Mouse (Mus musculus): ENCODE measurements around the gene Trex1. TPM values are rescaled to one million over a fixed set of nuclear protein-coding genes. Genes with fewer than 3 reads are reported as not detected.
A peak's percentile ranks its signal among the peaks of the same experiment; 100 is the strongest.

Trex1 gene
- 13.0 and 14.4 TPM in 2 replicates for polyA plus RNA-seq (2015; fragmentation: Nextera tagmentation; extraction: Ambion mirVana)

DNA sequence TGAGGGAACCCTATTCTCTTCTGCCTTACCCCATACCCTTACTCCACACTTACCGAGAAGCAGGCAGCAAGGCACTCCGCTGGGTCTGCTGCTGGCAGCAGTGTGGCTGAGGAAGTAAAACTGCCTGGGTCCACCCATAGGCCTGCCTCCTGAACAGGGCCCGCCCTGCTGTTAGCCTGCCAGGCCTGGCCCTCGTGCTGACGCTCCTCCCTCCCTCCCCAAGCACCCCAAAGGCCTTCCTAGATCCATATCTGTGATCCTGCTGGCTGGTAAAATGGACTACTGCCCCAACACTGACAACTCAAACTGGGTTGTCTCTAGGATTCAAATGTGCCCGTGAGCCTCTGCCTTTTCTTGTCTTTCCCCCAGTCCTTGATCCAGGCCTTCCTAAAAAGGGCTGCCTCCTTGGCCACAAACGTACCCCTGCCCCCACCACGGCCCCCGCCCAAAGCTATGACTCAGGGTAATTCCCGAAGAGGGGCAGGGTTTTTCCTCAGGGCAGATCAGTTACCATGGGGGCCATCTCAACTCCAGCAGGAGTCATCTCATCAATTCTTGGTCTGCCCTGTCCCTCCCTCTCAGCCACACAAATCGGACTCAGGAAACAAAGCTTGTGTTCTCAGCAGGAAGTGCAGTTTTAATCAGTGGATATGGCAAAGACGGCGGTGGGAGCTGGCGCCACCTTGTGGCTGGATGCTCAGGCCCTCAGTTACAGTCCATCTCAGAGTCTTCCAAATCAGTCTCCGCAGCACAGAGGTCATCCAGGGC lies at the start of gene Trex1:
Gene Trex1, minus strand, starts transcription at position 599 of the 768 bp plus-strand sequence.
- Histone ChIP-seq H3K9ac (ENCODE audit: low read depth, low read length) (peak within 1 kb of the TSS; percentile 72), H3K27me3 (replicated peaks; ENCODE audit: control insufficient read depth, insufficient read depth, low read length) (no peaks in the 10 kb centered on the region), H3K36me3 (ENCODE audit: control insufficient read depth, insufficient read depth, low read length) (0 out of 2 replicates have a peak, but pooled peaks cover 7% of the 10 kb centered on the region), H3K9me3 (ENCODE audit: control insufficient read depth, low read length) (no peaks in the 10 kb centered on the region), H3K4me2 (ENCODE audit: low read depth, low read length) (peak within 1 kb of the TSS; percentile 77), H3K4me3 (ENCODE audit: low read length) (peak within 1 kb of the TSS; percentile 44), H3K27ac (ENCODE audit: low read length) (peak within 1 kb of the TSS; percentile 94), H3K4me1 (ENCODE audit: control insufficient read depth, insufficient read depth, low read length) (peaks cover 15% of the 10 kb centered on the region)
- 8% methylated on average over 15 of the region's 15 CpGs for WGBS
- peak; percentile 94 for ATAC-seq

DNA sequence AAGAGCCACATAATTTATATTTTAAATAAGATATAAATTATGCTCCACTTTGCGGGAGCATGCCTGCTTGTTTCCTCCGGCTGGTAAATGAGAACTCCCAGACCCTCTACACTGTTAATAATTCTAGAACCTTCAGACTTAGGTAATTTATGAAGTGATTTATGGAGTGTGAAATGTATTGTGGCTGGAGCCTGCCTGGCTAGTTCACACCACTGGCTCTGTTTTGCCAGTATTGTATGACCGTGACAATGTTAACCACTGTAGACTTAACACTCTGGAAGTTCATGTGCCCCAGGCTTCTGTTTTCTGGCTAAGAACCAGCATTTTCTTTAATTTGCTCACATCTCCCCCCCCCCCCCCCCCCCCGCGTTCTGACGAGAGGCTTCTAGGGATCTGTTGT lies 47.8 kb upstream of the Trex1 start:
- Histone ChIP-seq H3K27ac (ENCODE audit: low read length) (no peak overlapping the region), H3K9ac (ENCODE audit: low read depth, low read length) (no peak overlapping the region), H3K36me3 (ENCODE audit: control insufficient read depth, insufficient read depth, low read length) (peaks cover 13% of the 10 kb centered on the region), H3K9me3 (ENCODE audit: control insufficient read depth, low read length) (no peaks in the 10 kb centered on the region), H3K4me3 (ENCODE audit: low read length) (no peak overlapping the region), H3K4me1 (ENCODE audit: control insufficient read depth, insufficient read depth, low read length) (peaks cover 5% of the 10 kb centered on the region), H3K4me2 (ENCODE audit: low read depth, low read length) (no peak overlapping the region), H3K27me3 (replicated peaks; ENCODE audit: control insufficient read depth, insufficient read depth, low read length) (no peaks in the 10 kb centered on the region)
- 64% methylated on average over 5 of the region's 6 CpGs for WGBS
- ATAC-seq: no peak

DNA sequence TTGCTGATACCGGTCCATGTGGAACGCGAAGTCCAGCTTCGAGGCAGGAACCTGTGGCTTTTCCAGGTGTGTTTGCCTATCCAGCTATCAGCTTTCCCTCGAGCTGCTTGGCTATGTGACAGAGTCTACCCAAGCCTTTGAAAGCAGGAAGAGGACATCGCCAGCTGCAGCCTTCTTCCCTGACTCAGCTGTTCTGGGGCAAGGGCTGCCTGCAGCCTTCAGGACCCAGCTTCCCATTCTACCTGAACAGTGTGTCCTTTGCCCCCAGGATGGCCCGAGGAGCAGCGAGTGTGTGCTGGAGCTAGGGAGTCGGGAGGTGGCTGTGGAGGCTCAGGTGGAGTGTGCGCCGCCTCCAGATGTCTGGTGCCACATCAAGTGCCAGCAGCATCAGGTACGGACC lies 46.1 kb upstream of the Trex1 start:
- no peak overlapping the region for H3K27ac ChIP-seq (ENCODE audit: low read length)
- H3K4me1 ChIP-seq (ENCODE audit: control insufficient read depth, insufficient read depth, low read length): peaks cover 5% of the 10 kb centered on the region
- 0 out of 2 replicates have a peak, but pooled peaks have one; percentile 14 for ATAC-seq
- H3K4me3 ChIP-seq (ENCODE audit: low read length): no peak overlapping the region
- H3K9me3 ChIP-seq (ENCODE audit: control insufficient read depth, low read length): no peaks in the 10 kb centered on the region
- H3K9ac ChIP-seq (ENCODE audit: low read depth, low read length): no peak overlapping the region
- WGBS: 87% methylated on average over 12 of the region's 12 CpGs
- peaks cover 11% of the 10 kb centered on the region for H3K36me3 ChIP-seq (ENCODE audit: control insufficient read depth, insufficient read depth, low read length)
- H3K4me2 ChIP-seq (ENCODE audit: low read depth, low read length): no peak overlapping the region
- no peaks in the 10 kb centered on the region for H3K27me3 ChIP-seq (replicated peaks; ENCODE audit: control insufficient read depth, insufficient read depth, low read length)

DNA sequence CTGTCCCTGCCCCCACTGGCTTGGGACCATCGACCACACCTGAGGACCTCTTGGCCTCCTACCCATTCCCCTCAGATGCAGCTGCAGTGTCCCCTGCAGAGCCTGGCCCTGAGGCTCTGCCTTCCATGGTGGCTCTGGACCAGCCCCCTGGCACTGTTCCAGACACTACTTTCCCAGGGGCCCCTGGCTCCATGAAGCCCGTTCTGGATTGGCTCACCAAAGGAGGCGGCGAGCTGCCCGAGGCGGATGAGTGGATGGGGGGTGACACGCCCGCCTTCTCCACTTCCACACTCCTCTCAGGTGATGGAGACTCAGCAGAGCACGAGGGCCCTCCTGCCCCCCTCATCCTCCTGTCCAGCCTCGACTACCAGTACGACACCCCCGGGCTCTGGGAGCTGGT lies 45.5 kb upstream of the Trex1 start:
- WGBS: 73% methylated on average over 12 of the region's 12 CpGs
- no peaks in the 10 kb centered on the region for H3K9me3 ChIP-seq (ENCODE audit: control insufficient read depth, low read length)
- H3K4me3 ChIP-seq (ENCODE audit: low read length): no peak overlapping the region
- H3K27ac ChIP-seq (ENCODE audit: low read length): no peak overlapping the region
- H3K9ac ChIP-seq (ENCODE audit: low read depth, low read length): no peak overlapping the region
- no peak overlapping the region for H3K4me2 ChIP-seq (ENCODE audit: low read depth, low read length)
- peaks cover 5% of the 10 kb centered on the region for H3K4me1 ChIP-seq (ENCODE audit: control insufficient read depth, insufficient read depth, low read length)
- H3K27me3 ChIP-seq (replicated peaks; ENCODE audit: control insufficient read depth, insufficient read depth, low read length): no peaks in the 10 kb centered on the region
- peaks cover 11% of the 10 kb centered on the region for H3K36me3 ChIP-seq (ENCODE audit: control insufficient read depth, insufficient read depth, low read length)
- ATAC-seq: peak; percentile 39

DNA sequence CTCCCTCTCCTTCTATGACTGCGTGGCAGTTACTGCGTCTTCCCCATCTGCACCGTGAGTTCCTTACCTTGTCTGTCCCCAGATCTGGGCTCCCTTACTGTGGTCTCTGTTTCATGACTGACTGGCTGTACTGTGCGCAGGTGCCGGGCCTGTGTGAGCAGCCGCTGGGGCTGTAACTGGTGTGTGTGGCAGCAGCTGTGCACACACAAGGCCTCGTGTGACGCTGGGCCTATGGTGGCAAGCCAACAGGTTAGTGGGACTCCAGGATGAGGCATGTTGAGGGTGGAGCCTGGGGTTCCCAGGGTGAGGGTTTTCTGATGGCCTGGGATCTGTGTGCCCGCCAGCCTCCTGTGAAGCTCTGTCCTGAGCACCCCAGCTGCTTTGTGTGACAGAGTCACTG lies 44.5 kb upstream of the Trex1 start:
- peaks cover 8% of the 10 kb centered on the region for H3K4me1 ChIP-seq (ENCODE audit: control insufficient read depth, insufficient read depth, low read length)
- WGBS: 92% methylated on average over 9 of the region's 9 CpGs
- no peaks in the 10 kb centered on the region for H3K9me3 ChIP-seq (ENCODE audit: control insufficient read depth, low read length)
- no peaks in the 10 kb centered on the region for H3K27me3 ChIP-seq (replicated peaks; ENCODE audit: control insufficient read depth, insufficient read depth, low read length)
- no peak overlapping the region for H3K27ac ChIP-seq (ENCODE audit: low read length)
- H3K9ac ChIP-seq (ENCODE audit: low read depth, low read length): no peak overlapping the region; the same call in 1 of the 2 replicates
- H3K4me2 ChIP-seq (ENCODE audit: low read depth, low read length): no peak overlapping the region
- no peak overlapping the region for H3K4me3 ChIP-seq (ENCODE audit: low read length)
- peaks cover 11% of the 10 kb centered on the region; the same call in 1 of the 2 replicates for H3K36me3 ChIP-seq (ENCODE audit: control insufficient read depth, insufficient read depth, low read length)
- ATAC-seq: no peak

DNA sequence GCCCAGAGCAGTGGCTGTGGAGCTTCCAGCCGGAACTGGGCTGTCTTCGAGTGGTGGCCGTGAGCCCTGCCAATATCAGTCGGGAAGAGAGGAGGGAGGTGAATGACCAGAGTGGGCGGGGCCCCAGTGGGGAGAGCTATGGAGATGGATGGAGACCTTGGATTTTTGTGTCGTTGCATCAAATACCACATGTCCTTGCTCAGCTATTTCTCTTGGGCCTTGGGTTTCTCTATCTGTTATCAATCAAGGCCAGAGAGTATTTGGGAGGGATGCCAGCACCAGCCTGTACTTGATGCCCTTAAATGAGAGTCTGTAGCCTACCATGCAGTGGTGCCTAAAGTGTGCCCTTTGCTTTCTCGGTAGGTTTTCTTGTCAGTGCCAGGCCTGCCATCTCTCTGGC lies 43.7 kb upstream of the Trex1 start:
- H3K4me3 ChIP-seq (ENCODE audit: low read length): no peak overlapping the region
- H3K9ac ChIP-seq (ENCODE audit: low read depth, low read length): no peak overlapping the region
- H3K36me3 ChIP-seq (ENCODE audit: control insufficient read depth, insufficient read depth, low read length): peaks cover 4% of the 10 kb centered on the region; the same call in 1 of the 2 replicates
- H3K27me3 ChIP-seq (replicated peaks; ENCODE audit: control insufficient read depth, insufficient read depth, low read length): no peaks in the 10 kb centered on the region
- no peaks in the 10 kb centered on the region for H3K9me3 ChIP-seq (ENCODE audit: control insufficient read depth, low read length)
- WGBS: 74% methylated on average over 7 of the region's 7 CpGs
- H3K4me2 ChIP-seq (ENCODE audit: low read depth, low read length): no peak overlapping the region
- peaks cover 16% of the 10 kb centered on the region for H3K4me1 ChIP-seq (ENCODE audit: control insufficient read depth, insufficient read depth, low read length)
- H3K27ac ChIP-seq (ENCODE audit: low read length): no peak overlapping the region
- no peak for ATAC-seq

DNA sequence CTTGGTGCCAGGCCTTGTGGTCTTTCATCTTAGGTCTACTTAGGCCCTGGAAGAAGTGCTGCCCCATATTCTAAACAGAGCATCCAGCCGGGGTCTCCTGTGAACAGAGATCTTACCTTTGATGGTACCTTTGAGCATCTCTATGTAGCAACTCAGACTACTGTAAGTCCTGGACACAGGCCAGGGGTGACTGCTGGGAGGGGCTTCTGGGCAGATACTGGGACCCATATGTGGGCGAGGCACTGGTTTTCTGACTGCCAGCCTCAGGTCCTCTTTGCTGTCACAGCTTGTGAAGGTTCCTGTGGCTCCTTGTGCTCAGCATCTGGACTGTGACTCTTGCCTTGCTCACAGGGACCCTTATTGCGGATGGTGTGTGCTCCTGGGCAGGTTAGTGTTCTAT lies 43.0 kb upstream of the Trex1 start:
- H3K9me3 ChIP-seq (ENCODE audit: control insufficient read depth, low read length): no peaks in the 10 kb centered on the region
- 90% methylated on average over 3 of the region's 3 CpGs for WGBS
- H3K4me1 ChIP-seq (ENCODE audit: control insufficient read depth, insufficient read depth, low read length): peaks cover 24% of the 10 kb centered on the region
- no peak overlapping the region for H3K4me3 ChIP-seq (ENCODE audit: low read length)
- no peaks in the 10 kb centered on the region for H3K27me3 ChIP-seq (replicated peaks; ENCODE audit: control insufficient read depth, insufficient read depth, low read length)
- H3K9ac ChIP-seq (ENCODE audit: low read depth, low read length): no peak overlapping the region
- no peak overlapping the region for H3K4me2 ChIP-seq (ENCODE audit: low read depth, low read length)
- H3K27ac ChIP-seq (ENCODE audit: low read length): no peak overlapping the region
- H3K36me3 ChIP-seq (ENCODE audit: control insufficient read depth, insufficient read depth, low read length): peaks cover 4% of the 10 kb centered on the region; the same call in 1 of the 2 replicates
- no peak for ATAC-seq

DNA sequence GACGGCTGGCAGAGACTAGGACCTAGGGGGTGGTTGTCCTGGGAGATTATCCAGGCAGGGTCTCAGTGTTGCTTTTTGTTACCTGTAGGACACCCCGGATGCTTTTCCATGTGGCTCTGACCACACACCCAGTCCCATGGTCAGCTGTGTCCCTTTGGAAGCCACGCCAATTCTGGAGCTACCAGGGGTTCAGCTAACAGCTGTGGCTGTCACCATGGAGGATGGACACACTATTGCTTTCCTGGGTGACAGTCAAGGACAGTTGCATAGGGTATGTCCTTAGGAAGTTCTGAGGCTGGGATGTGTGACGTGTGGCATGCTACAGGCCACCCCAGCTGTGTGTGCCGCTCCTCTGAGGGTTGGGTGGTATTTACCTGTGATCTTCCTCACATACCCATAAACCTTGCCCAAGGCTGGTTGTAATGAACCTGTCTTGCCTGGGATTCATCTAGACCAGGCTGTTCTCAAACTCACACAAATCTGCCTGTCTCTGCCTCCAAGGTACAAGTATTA lies 42.5 kb upstream of the Trex1 start:
- Histone ChIP-seq H3K9ac (ENCODE audit: low read depth, low read length) (no peak overlapping the region), H3K36me3 (ENCODE audit: control insufficient read depth, insufficient read depth, low read length) (peaks cover 4% of the 10 kb centered on the region; the same call in 1 of the 2 replicates), H3K4me1 (ENCODE audit: control insufficient read depth, insufficient read depth, low read length) (peaks cover 29% of the 10 kb centered on the region), H3K4me2 (ENCODE audit: low read depth, low read length) (no peak overlapping the region), H3K27ac (ENCODE audit: low read length) (no peak overlapping the region), H3K9me3 (ENCODE audit: control insufficient read depth, low read length) (no peaks in the 10 kb centered on the region), H3K4me3 (ENCODE audit: low read length) (no peak overlapping the region), H3K27me3 (replicated peaks; ENCODE audit: control insufficient read depth, insufficient read depth, low read length) (no peaks in the 10 kb centered on the region)
- no peak for ATAC-seq
- 93% methylated on average over 5 of the region's 5 CpGs for WGBS

DNA sequence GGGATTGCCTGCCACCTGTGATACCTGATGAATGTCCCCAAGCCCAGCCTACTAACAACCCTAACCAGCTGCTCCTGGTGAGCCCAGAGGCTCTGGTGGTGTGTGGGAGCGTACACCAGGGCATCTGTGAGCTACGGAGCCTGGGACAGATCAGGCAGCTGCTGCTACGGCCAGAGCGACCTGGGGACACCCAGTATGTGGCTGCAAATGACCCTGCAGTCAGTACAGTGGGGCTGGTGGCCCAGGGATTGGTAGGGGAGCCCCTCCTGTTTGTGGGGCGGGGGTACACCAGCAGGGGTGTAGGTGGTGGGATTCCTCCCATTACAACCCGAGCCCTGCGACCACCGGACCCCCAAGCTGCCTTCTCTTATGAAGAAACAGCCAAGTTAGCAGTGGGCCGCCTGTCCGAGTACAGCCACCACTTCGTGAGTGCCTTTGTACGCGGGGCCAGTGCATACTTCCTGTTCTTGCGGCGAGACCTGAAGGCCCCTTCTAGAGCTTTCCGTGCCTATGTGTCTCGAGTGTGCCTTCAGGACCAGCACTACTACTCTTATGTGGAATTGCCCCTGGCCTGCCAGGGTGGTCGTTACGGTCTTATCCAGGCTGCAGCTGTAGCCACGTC lies 40.9 kb upstream of the Trex1 start:
- H3K27me3 ChIP-seq (replicated peaks; ENCODE audit: control insufficient read depth, insufficient read depth, low read length): no peaks in the 10 kb centered on the region
- no peaks in the 10 kb centered on the region for H3K36me3 ChIP-seq (ENCODE audit: control insufficient read depth, insufficient read depth, low read length)
- peaks cover 38% of the 10 kb centered on the region for H3K4me1 ChIP-seq (ENCODE audit: control insufficient read depth, insufficient read depth, low read length)
- no peaks in the 10 kb centered on the region for H3K9me3 ChIP-seq (ENCODE audit: control insufficient read depth, low read length)
- WGBS: 86% methylated on average over 20 of the region's 20 CpGs
- H3K4me3 ChIP-seq (ENCODE audit: low read length): no peak overlapping the region
- no peak overlapping the region for H3K27ac ChIP-seq (ENCODE audit: low read length)
- peak overlapping the region; percentile 14; the same call in 1 of the 2 replicates for H3K9ac ChIP-seq (ENCODE audit: low read depth, low read length)
- no peak overlapping the region for H3K4me2 ChIP-seq (ENCODE audit: low read depth, low read length)
- no peak for ATAC-seq
